Comparison of ENCODE assay signal across 7 mouse cellular contexts in genomic region chr2:35677855-35678254, GRCm38 (mm10).
A peak's percentile ranks its signal among the peaks of the same experiment; 100 is the strongest.
DNase-seq lines count a peak whose midpoint lies in the region; ATAC-seq and TF ChIP-seq lines count a peak whose summit lies in the region.

No protein-coding gene starts in this region.

- WGBS in lung, embryonic 14.5 days = 23% methylated on average over 8 of the region's 8 CpGs
- 37% methylated on average over 8 of the region's 8 CpGs for WGBS in lung, adult 2 months
- 28% methylated on average over 8 of the region's 8 CpGs for WGBS in heart, postnatal 0 days
- 12% methylated on average over 8 of the region's 8 CpGs for WGBS in midbrain, embryonic 10.5 days

- no peak for TF ChIP-seq EP300 in heart, postnatal 0 days (IDR thresholded peaks at IDR 0.05; ENCODE audit: low read depth)

- no peak overlapping the region; the same call in 1 of the 2 replicates for H3K9ac ChIP-seq in lung, embryonic 14.5 days
- H3K9ac ChIP-seq in heart, postnatal 0 days (replicated peaks; ENCODE audit: low read depth, low read length) = peak overlapping the region; percentile 6; the same call in 1 of the 2 replicates

- H3K9me3 ChIP-seq in lung, embryonic 14.5 days (ENCODE audit: low read depth, low read length) = no peaks in the 10 kb centered on the region
- no peaks in the 10 kb centered on the region for H3K9me3 ChIP-seq in heart, postnatal 0 days (replicated peaks; ENCODE audit: control insufficient read depth, low read length)
- H3K9me3 ChIP-seq in midbrain, embryonic 10.5 days (replicated peaks) = no peaks in the 10 kb centered on the region

- peak; percentile 61 for DNase-seq in lung, embryonic 14.5 days
- no peak for DNase-seq in lung, adult 2 months
- DNase-seq in embryo, embryonic 10.5 days (ENCODE audit: low spot score) = peak; percentile 58
- no peak for DNase-seq in heart, postnatal 0 days (ENCODE audit: low spot score)
- DNase-seq in midbrain, embryonic 10.5 days (ENCODE audit: low spot score) = peak; percentile 57
- no peak for DNase-seq in urinary bladder, postnatal 10 days (ENCODE audit: low spot score)
- DNase-seq in B cell, adult 2 months = no peak

- no peak for TF ChIP-seq POLR2A in lung, adult 2 months (IDR thresholded peaks at IDR 0.05; ENCODE audit: borderline replicate concordance, extremely low read depth, low read depth, low read length)

- no peak overlapping the region for H3K4me3 ChIP-seq in lung, embryonic 14.5 days (ENCODE audit: low read depth, low read length)
- no peak overlapping the region for H3K4me3 ChIP-seq in lung, adult 2 months (replicated peaks; ENCODE audit: extremely low read depth, low read depth, low read length)
- no peak overlapping the region for H3K4me3 ChIP-seq in heart, postnatal 0 days (ENCODE audit: low read depth, low read length)
- H3K4me3 ChIP-seq in midbrain, embryonic 10.5 days = no peak overlapping the region

- H3K36me3 ChIP-seq in lung, embryonic 14.5 days (ENCODE audit: insufficient read depth) = peaks cover 5% of the 10 kb centered on the region
- no peaks in the 10 kb centered on the region for H3K36me3 ChIP-seq in heart, postnatal 0 days (replicated peaks; ENCODE audit: control insufficient read depth, insufficient read depth, low read length)
- H3K36me3 ChIP-seq in midbrain, embryonic 10.5 days = peaks cover 9% of the 10 kb centered on the region; the same call in 1 of the 2 replicates

- H3K27ac ChIP-seq in lung, embryonic 14.5 days (ENCODE audit: low read depth) = peak overlapping the region; percentile 77
- peak overlapping the region; percentile 9; the same call in 1 of the 2 replicates for H3K27ac ChIP-seq in heart, postnatal 0 days (ENCODE audit: low read depth)
- peak overlapping the region; percentile 79 for H3K27ac ChIP-seq in midbrain, embryonic 10.5 days (replicated peaks)

- TF ChIP-seq CTCF in lung, embryonic 14.5 days (IDR thresholded peaks at IDR 0.05; ENCODE audit: low read depth) = no peak
- no peak for TF ChIP-seq CTCF in lung, adult 2 months (IDR thresholded peaks at IDR 0.05; ENCODE audit: insufficient read depth, low read length)
- no peak for TF ChIP-seq CTCF in heart, postnatal 0 days (IDR thresholded peaks at IDR 0.05; ENCODE audit: low read depth)

- peaks cover 65% of the 10 kb centered on the region for H3K4me1 ChIP-seq in lung, embryonic 14.5 days (ENCODE audit: insufficient read depth)
- H3K4me1 ChIP-seq in lung, adult 2 months (ENCODE audit: control insufficient read depth, insufficient read depth, low read length) = peaks cover 65% of the 10 kb centered on the region
- peaks cover 86% of the 10 kb centered on the region for H3K4me1 ChIP-seq in heart, postnatal 0 days (ENCODE audit: control insufficient read depth, insufficient read depth)
- H3K4me1 ChIP-seq in midbrain, embryonic 10.5 days = peaks cover 80% of the 10 kb centered on the region

- no peaks in the 10 kb centered on the region for H3K27me3 ChIP-seq in lung, embryonic 14.5 days (ENCODE audit: insufficient read depth, low read length)
- H3K27me3 ChIP-seq in heart, postnatal 0 days (ENCODE audit: control insufficient read depth, insufficient read depth, low read length) = no peaks in the 10 kb centered on the region
- no peaks in the 10 kb centered on the region for H3K27me3 ChIP-seq in midbrain, embryonic 10.5 days (ENCODE audit: low read depth, poor library complexity, severe bottlenecking)

- ATAC-seq in lung, embryonic 14.5 days (ENCODE audit: insufficient read depth) = peak; percentile 21; the same call in 1 of the 2 replicates
- peak; percentile 42; the same call in 1 of the 2 replicates for ATAC-seq in heart, postnatal 0 days (ENCODE audit: insufficient read depth, low read depth)

- H3K4me2 ChIP-seq in lung, embryonic 14.5 days = no peak overlapping the region
- H3K4me2 ChIP-seq in heart, postnatal 0 days (ENCODE audit: low read depth, low read length) = no peak overlapping the region

Comparison
In these comparisons a context has a peak if more than half of its experiments do, and no peak if none do; other contexts are left out.
1. DNase-seq: peak in lung, embryonic 14.5 days (single experiment), embryo, embryonic 10.5 days (single experiment) and midbrain, embryonic 10.5 days (single experiment); none in lung, adult 2 months (single experiment), heart, postnatal 0 days (single experiment), urinary bladder, postnatal 10 days (single experiment) and B cell, adult 2 months (0 of 2).
2. H3K27ac ChIP-seq: peak in every context shown above with its lines; median percentile 79 in midbrain, embryonic 10.5 days; 77 in lung, embryonic 14.5 days; 9 in heart, postnatal 0 days.